Mouse (Mus musculus): ENCODE results near the gene Iqgap1. TPM values are rescaled to one million over a fixed set of nuclear protein-coding genes. Genes with fewer than 3 reads are reported as not detected.

Gene Iqgap1
- total RNA-seq, 2 experiments from 2014 or later: 30.9 to 34.0 TPM

Other genes with a start within 250 kb of the Iqgap1 start
- gene Crtc3, start 137.1 kb downstream of the Iqgap1 start, total RNA-seq (2021): 10 to 100 TPM; 16.8 to 18.9 TPM
- gene Zscan2, start 34.9 kb upstream of the Iqgap1 start, total RNA-seq (2021): 10 to 100 TPM; 12.5 to 14.2 TPM
- 10 to 100 TPM; 25.4 to 28.3 TPM for gene Wdr73, start 75.3 kb upstream of the Iqgap1 start, total RNA-seq (2021)
- 1 to 10 TPM; 7.6 to 7.8 TPM for gene Nmb, start 79.1 kb upstream of the Iqgap1 start, total RNA-seq (2021)
- 10 to 100 TPM; 57.5 to 61.8 TPM for gene Sec11a, start 121.8 kb upstream of the Iqgap1 start, total RNA-seq (2021)
- gene Zfp592, start 167.7 kb upstream of the Iqgap1 start, total RNA-seq (2021): 10 to 100 TPM; 21.2 to 22.9 TPM
- gene Alpk3, start 231.6 kb upstream of the Iqgap1 start, total RNA-seq (2021): under 1 TPM; 0.49 to 0.61 TPM